Mouse (Mus musculus): Measurements from ENCODE around the gene Itpr1. TPM values are rescaled to one million over a fixed set of nuclear protein-coding genes. Genes with fewer than 3 reads are reported as not detected.

The Itpr1 gene
- polyA plus RNA-seq, 1 experiment from 2014 or later = 3.3 TPM

- H3K4me1 ChIP-seq = peaks cover 6% of the 10 kb centered on the region; the same call in 1 of the 2 replicates
- no peak overlapping the region for H3K9ac ChIP-seq (replicated peaks)
- H3K27me3 ChIP-seq (replicated peaks) = no peaks in the 10 kb centered on the region
- ATAC-seq (ENCODE audit: low FRiP score) = peak; percentile 77
- no peak overlapping the region for H3K4me2 ChIP-seq
- WGBS = 27% methylated on average over 4 of the region's 4 CpGs
- H3K9me3 ChIP-seq (replicated peaks) = no peaks in the 10 kb centered on the region
- H3K27ac ChIP-seq (replicated peaks) = no peak overlapping the region
- H3K4me3 ChIP-seq (replicated peaks) = no peak overlapping the region
- H3K36me3 ChIP-seq = no peaks in the 10 kb centered on the region
These were observed 103.5 kb downstream of the Itpr1 start for GRCm38 (mm10) chr6:108316268-108316824.

- WGBS = 90% methylated on average over 1 of the region's 1 CpGs
- Histone ChIP-seq H3K4me3 (replicated peaks) (no peak overlapping the region), H3K27ac (replicated peaks) (no peak overlapping the region), H3K4me2 (no peak overlapping the region), H3K27me3 (replicated peaks) (no peaks in the 10 kb centered on the region), H3K9ac (replicated peaks) (no peak overlapping the region), H3K36me3 (no peaks in the 10 kb centered on the region), H3K9me3 (replicated peaks) (no peaks in the 10 kb centered on the region), H3K4me1 (peaks cover 6% of the 10 kb centered on the region; the same call in 1 of the 2 replicates)
- ATAC-seq (ENCODE audit: low FRiP score) = no peak
These were observed 104.1 kb downstream of the Itpr1 start for GRCm38 (mm10) chr6:108316951-108317350.

- Histone ChIP-seq H3K4me2 (no peak overlapping the region), H3K9ac (replicated peaks) (no peak overlapping the region), H3K4me3 (replicated peaks) (no peak overlapping the region), H3K4me1 (no peaks in the 10 kb centered on the region), H3K27ac (replicated peaks) (no peak overlapping the region), H3K9me3 (replicated peaks) (no peaks in the 10 kb centered on the region), H3K27me3 (replicated peaks) (no peaks in the 10 kb centered on the region), H3K36me3 (no peaks in the 10 kb centered on the region)
- ATAC-seq (ENCODE audit: low FRiP score) = no peak
- 95% methylated on average over 2 of the region's 2 CpGs for WGBS
These were observed 108.8 kb downstream of the Itpr1 start for GRCm38 (mm10) chr6:108321653-108322052.

GRCm38 (mm10) chr6:108324464-108325025, 111.6 kb downstream of the Itpr1 start:
- H3K4me3 ChIP-seq (replicated peaks) = no peak overlapping the region
- 85% methylated on average over 6 of the region's 6 CpGs for WGBS
- ATAC-seq (ENCODE audit: low FRiP score) = no peak
- no peaks in the 10 kb centered on the region for H3K36me3 ChIP-seq
- no peak overlapping the region for H3K9ac ChIP-seq (replicated peaks)
- no peaks in the 10 kb centered on the region for H3K27me3 ChIP-seq (replicated peaks)
- H3K27ac ChIP-seq (replicated peaks) = no peak overlapping the region
- H3K4me2 ChIP-seq = no peak overlapping the region
- no peaks in the 10 kb centered on the region for H3K4me1 ChIP-seq
- H3K9me3 ChIP-seq (replicated peaks) = no peaks in the 10 kb centered on the region

- no peaks in the 10 kb centered on the region for H3K27me3 ChIP-seq (replicated peaks)
- H3K4me3 ChIP-seq (replicated peaks) = no peak overlapping the region
- H3K4me1 ChIP-seq = no peaks in the 10 kb centered on the region
- WGBS = 97% methylated on average over 10 of the region's 10 CpGs
- no peak overlapping the region for H3K27ac ChIP-seq (replicated peaks)
- H3K36me3 ChIP-seq = no peaks in the 10 kb centered on the region
- no peak overlapping the region for H3K9ac ChIP-seq (replicated peaks)
- no peak overlapping the region for H3K4me2 ChIP-seq
- ATAC-seq (ENCODE audit: low FRiP score) = no peak
- no peaks in the 10 kb centered on the region for H3K9me3 ChIP-seq (replicated peaks)
These were observed 112.5 kb downstream of the Itpr1 start for GRCm38 (mm10) chr6:108325400-108325799.

- Histone ChIP-seq H3K27me3 (replicated peaks) (no peaks in the 10 kb centered on the region), H3K9ac (replicated peaks) (no peak overlapping the region), H3K4me1 (no peaks in the 10 kb centered on the region), H3K4me2 (no peak overlapping the region), H3K36me3 (no peaks in the 10 kb centered on the region), H3K4me3 (replicated peaks) (no peak overlapping the region), H3K9me3 (replicated peaks) (no peaks in the 10 kb centered on the region), H3K27ac (replicated peaks) (no peak overlapping the region)
- 97% methylated on average over 12 of the region's 12 CpGs for WGBS
- no peak for ATAC-seq (ENCODE audit: low FRiP score)
These were observed 113.1 kb downstream of the Itpr1 start for GRCm38 (mm10) chr6:108325948-108326411.

- no peak overlapping the region for H3K4me3 ChIP-seq (replicated peaks)
- no peaks in the 10 kb centered on the region for H3K4me1 ChIP-seq
- H3K9ac ChIP-seq (replicated peaks) = no peak overlapping the region
- no peak overlapping the region for H3K27ac ChIP-seq (replicated peaks)
- no peaks in the 10 kb centered on the region for H3K36me3 ChIP-seq
- H3K27me3 ChIP-seq (replicated peaks) = no peaks in the 10 kb centered on the region
- H3K9me3 ChIP-seq (replicated peaks) = no peaks in the 10 kb centered on the region
- ATAC-seq (ENCODE audit: low FRiP score) = no peak
- H3K4me2 ChIP-seq = no peak overlapping the region
- WGBS = 78% methylated on average over 10 of the region's 10 CpGs
These were observed 113.9 kb downstream of the Itpr1 start for GRCm38 (mm10) chr6:108326751-108327161.

- H3K4me3 ChIP-seq (replicated peaks) = no peak overlapping the region
- ATAC-seq (ENCODE audit: low FRiP score) = no peak
- 81% methylated on average over 6 of the region's 6 CpGs for WGBS
- no peak overlapping the region for H3K9ac ChIP-seq (replicated peaks)
- H3K27ac ChIP-seq (replicated peaks) = no peak overlapping the region
- no peaks in the 10 kb centered on the region for H3K9me3 ChIP-seq (replicated peaks)
- no peaks in the 10 kb centered on the region for H3K27me3 ChIP-seq (replicated peaks)
- H3K36me3 ChIP-seq = no peaks in the 10 kb centered on the region
- H3K4me1 ChIP-seq = no peaks in the 10 kb centered on the region
- no peak overlapping the region for H3K4me2 ChIP-seq
These were observed 114.7 kb downstream of the Itpr1 start for GRCm38 (mm10) chr6:108327561-108327960.

- Histone ChIP-seq H3K4me1 (no peaks in the 10 kb centered on the region), H3K4me2 (no peak overlapping the region), H3K27me3 (replicated peaks) (no peaks in the 10 kb centered on the region), H3K36me3 (no peaks in the 10 kb centered on the region), H3K9ac (replicated peaks) (no peak overlapping the region), H3K9me3 (replicated peaks) (no peaks in the 10 kb centered on the region), H3K4me3 (replicated peaks) (no peak overlapping the region), H3K27ac (replicated peaks) (no peak overlapping the region)
- WGBS = 86% methylated on average over 7 of the region's 7 CpGs
- ATAC-seq (ENCODE audit: low FRiP score) = no peak
These were observed 115.4 kb downstream of the Itpr1 start for GRCm38 (mm10) chr6:108328296-108328695.

GRCm38 (mm10) chr6:108330461-108330860, 117.6 kb downstream of the Itpr1 start:
- Histone ChIP-seq H3K27ac (replicated peaks) (no peak overlapping the region), H3K9ac (replicated peaks) (no peak overlapping the region), H3K27me3 (replicated peaks) (no peaks in the 10 kb centered on the region), H3K4me3 (replicated peaks) (no peak overlapping the region), H3K36me3 (no peaks in the 10 kb centered on the region), H3K4me1 (peaks cover 7% of the 10 kb centered on the region), H3K4me2 (no peak overlapping the region), H3K9me3 (replicated peaks) (no peaks in the 10 kb centered on the region)
- 89% methylated on average over 8 of the region's 8 CpGs for WGBS
- ATAC-seq (ENCODE audit: low FRiP score) = no peak

GRCm38 (mm10) chr6:108331268-108331667, 118.4 kb downstream of the Itpr1 start:
- no peaks in the 10 kb centered on the region for H3K27me3 ChIP-seq (replicated peaks)
- no peak overlapping the region for H3K4me2 ChIP-seq
- WGBS = 80% methylated on average over 3 of the region's 3 CpGs
- ATAC-seq (ENCODE audit: low FRiP score) = no peak
- H3K9me3 ChIP-seq (replicated peaks) = no peaks in the 10 kb centered on the region
- peaks cover 7% of the 10 kb centered on the region for H3K4me1 ChIP-seq
- H3K4me3 ChIP-seq (replicated peaks) = no peak overlapping the region
- H3K36me3 ChIP-seq = no peaks in the 10 kb centered on the region
- no peak overlapping the region for H3K9ac ChIP-seq (replicated peaks)
- H3K27ac ChIP-seq (replicated peaks) = no peak overlapping the region

GRCm38 (mm10) chr6:108334059-108334458, 121.2 kb downstream of the Itpr1 start:
- WGBS = 76% methylated on average over 3 of the region's 3 CpGs
- H3K36me3 ChIP-seq = no peaks in the 10 kb centered on the region
- no peaks in the 10 kb centered on the region for H3K9me3 ChIP-seq (replicated peaks)
- H3K27ac ChIP-seq (replicated peaks) = no peak overlapping the region
- no peak overlapping the region for H3K4me2 ChIP-seq
- no peak overlapping the region for H3K9ac ChIP-seq (replicated peaks)
- ATAC-seq (ENCODE audit: low FRiP score) = no peak
- peaks cover 7% of the 10 kb centered on the region for H3K4me1 ChIP-seq
- H3K4me3 ChIP-seq (replicated peaks) = no peak overlapping the region
- no peaks in the 10 kb centered on the region for H3K27me3 ChIP-seq (replicated peaks)

Data from neural tube, embryonic 15.5 days (tissue).